9 mouse cellular contexts compared by ENCODE assay signal in the genomic region with DNA sequence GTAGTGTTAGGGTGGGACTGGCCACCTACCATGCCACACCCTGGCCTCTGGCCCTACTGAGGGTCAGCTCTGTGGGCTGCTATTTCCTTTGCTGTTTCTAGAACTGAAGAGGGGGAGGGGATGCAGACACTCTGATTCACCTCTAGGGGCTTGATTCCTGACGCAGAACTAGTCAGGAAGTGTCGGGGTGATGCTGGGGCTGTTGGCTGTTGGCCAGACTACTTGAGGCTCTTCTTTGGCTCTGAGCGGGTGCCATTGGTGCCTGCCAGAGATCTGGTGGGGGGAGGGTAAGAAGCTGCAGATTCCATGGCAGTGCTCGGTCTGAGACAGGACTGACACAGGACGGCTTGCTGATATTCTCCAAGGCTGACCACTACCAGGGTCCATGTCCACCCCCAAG. TPM values are rescaled to one million over a fixed set of nuclear protein-coding genes. Genes with fewer than 3 reads are reported as not detected.
A peak's percentile ranks its signal among the peaks of the same experiment; 100 is the strongest.
DNase-seq lines count a peak whose midpoint lies in the region; ATAC-seq lines count a peak whose summit lies in the region.
"Had no signal": no experiment of that assay in that cellular context is flagged by ENCODE, and none has a peak within 500 bp of the region (broad histone marks: within the 10 kb centered on the region; RNA-seq: fewer than 3 reads in every experiment).

No protein-coding gene starts in this region.

- no peak overlapping the region for H3K4me2 ChIP-seq in heart, embryonic 15.5 days
- no peak overlapping the region; the same call in 1 of the 2 replicates for H3K4me2 ChIP-seq in liver, embryonic 11.5 days

- DNase-seq in heart, adult 11 months, result peak; percentile 96
- no peak for DNase-seq in heart, postnatal 25 days (ENCODE audit: low spot score)
- peak; percentile 59 to 70 for DNase-seq in right cerebral cortex, postnatal 10 days (ENCODE audit: low spot score in 2 of 2)
- no peak for DNase-seq in right cerebral cortex, adult 2 months (ENCODE audit: low spot score in 2 of 2)
- peak; percentile 37 to 54 for DNase-seq in natural killer cell, adult 2 months (ENCODE audit: low spot score in 2 of 2)
- DNase-seq in liver, embryonic 11.5 days (ENCODE audit: low spot score), result no peak
- DNase-seq in frontal cortex, adult 2 months (ENCODE audit: extremely low spot score in 1 of 2, low spot score in 1 of 2), result no peak

- 7% methylated on average over 5 of the region's 5 CpGs for WGBS in heart, embryonic 15.5 days
- WGBS in liver, embryonic 11.5 days, result 37% methylated on average over 5 of the region's 5 CpGs

- no peaks in the 10 kb centered on the region for H3K9me3 ChIP-seq in heart, embryonic 15.5 days (replicated peaks)
- H3K9me3 ChIP-seq in liver, embryonic 11.5 days (ENCODE audit: control insufficient read depth, low read length), result no peaks in the 10 kb centered on the region

- ATAC-seq in heart, embryonic 15.5 days (replicated peaks; ENCODE audit: insufficient number of reproducible peaks, insufficient read depth, low FRiP score, low read depth), result peak; percentile 48
- no peak for ATAC-seq in liver, embryonic 11.5 days (replicated peaks; ENCODE audit: low FRiP score)

- H3K4me1 ChIP-seq in heart, embryonic 15.5 days (replicated peaks), result peaks cover 56% of the 10 kb centered on the region
- H3K4me1 ChIP-seq in liver, embryonic 11.5 days (replicated peaks; ENCODE audit: control insufficient read depth, insufficient read depth, low read length), result peaks cover 16% of the 10 kb centered on the region

- H3K36me3 ChIP-seq in heart, embryonic 15.5 days, result no peaks in the 10 kb centered on the region
- no peaks in the 10 kb centered on the region for H3K36me3 ChIP-seq in liver, embryonic 11.5 days (ENCODE audit: control insufficient read depth, insufficient read depth, low read length)

- no peak overlapping the region for H3K4me3 ChIP-seq in heart, embryonic 15.5 days
- no peak overlapping the region for H3K4me3 ChIP-seq in liver, embryonic 11.5 days (ENCODE audit: low read depth, low read length)

- H3K27ac ChIP-seq in heart, embryonic 15.5 days, result peak overlapping the region; percentile 31
- no peak overlapping the region for H3K27ac ChIP-seq in liver, embryonic 11.5 days (ENCODE audit: low read depth, low read length)

- H3K9ac ChIP-seq in heart, embryonic 15.5 days, result no peak overlapping the region
- H3K9ac ChIP-seq in liver, embryonic 11.5 days (ENCODE audit: low read depth, low read length), result no peak overlapping the region

- intact Hi-C loops in heart, postnatal 25 days (cut with DNase I), result no loop called here

- peaks cover 34% of the 10 kb centered on the region for H3K27me3 ChIP-seq in heart, embryonic 15.5 days
- peaks cover 25% of the 10 kb centered on the region for H3K27me3 ChIP-seq in liver, embryonic 11.5 days (replicated peaks; ENCODE audit: control insufficient read depth, insufficient read depth, low read length)

RNA-seq across cellular contexts. Expression of a gene that starts 4.6 kb away (rescaled TPM):
- total RNA-seq in heart, postnatal 25 days (2021), result under 1 TPM; 0.17 to 0.55 TPM
- polyA plus RNA-seq in heart, embryonic 15.5 days (2015; fragmentation: Nextera tagmentation; extraction: Ambion mirVana), result 0.23 and 0.55 TPM in 2 replicates
- 0.06 TPM in 1 of 2 replicates, not detected in the other for polyA plus RNA-seq in liver, embryonic 11.5 days (2014; fragmentation: Nextera tagmentation; extraction: Ambion mirVana)
- polyA plus RNA-seq in frontal cortex, adult 2 months (2012; rRNA removed), result 0.36 TPM in 2 replicates

RNA-seq across cellular contexts. Expression of a gene that starts 25.7 kb away (rescaled TPM):
- not detected for total RNA-seq in heart, postnatal 25 days (2021)
- 0.09 and 0.33 TPM in 2 replicates for polyA plus RNA-seq in heart, embryonic 15.5 days (2015; fragmentation: Nextera tagmentation; extraction: Ambion mirVana)
- 0.32 and 0.33 TPM in 2 replicates for polyA plus RNA-seq in liver, embryonic 11.5 days (2014; fragmentation: Nextera tagmentation; extraction: Ambion mirVana)
- polyA plus RNA-seq in frontal cortex, adult 2 months (2012; rRNA removed), result 0.08 and 0.18 TPM in 2 replicates
- polyA plus RNA-seq: limb, embryonic 11.5 days had no signal

RNA-seq across cellular contexts. Expression of a gene that starts 43.9 kb away (rescaled TPM):
- total RNA-seq in heart, postnatal 25 days (2021), result 1 to 10 TPM; 3.8 to 7.4 TPM
- 6.7 and 13.3 TPM in 2 replicates for polyA plus RNA-seq in heart, embryonic 15.5 days (2015; fragmentation: Nextera tagmentation; extraction: Ambion mirVana)
- polyA plus RNA-seq in liver, embryonic 11.5 days (2014; fragmentation: Nextera tagmentation; extraction: Ambion mirVana), result 2.0 and 2.4 TPM in 2 replicates
- polyA plus RNA-seq in frontal cortex, adult 2 months (2012; rRNA removed), result 4.5 and 5.2 TPM in 2 replicates

Comparison
In these comparisons a context has a peak if more than half of its experiments do, and no peak if none do; other contexts are left out.
1. DNase-seq: peak in heart, adult 11 months (single experiment), right cerebral cortex, postnatal 10 days (2 of 2) and natural killer cell, adult 2 months (2 of 2); none in heart, postnatal 25 days (single experiment), right cerebral cortex, adult 2 months (0 of 2), liver, embryonic 11.5 days (single experiment) and frontal cortex, adult 2 months (0 of 2).